Mouse (Mus musculus): ENCODE results near the gene Cacna1c.

- TF ChIP-seq CTCF (conservative IDR thresholded peaks at IDR 0.05; ENCODE audit: low read length) (no peak), POU5F1 (IDR thresholded peaks at IDR 0.05; ENCODE audit: borderline replicate concordance, low read length) (no peak)
Measured at GRCm38 (mm10) chr6:118592662-118593376, 603.4 kb downstream of the Cacna1c start.
